Mouse (Mus musculus): ENCODE results near the gene Cdh4.

The Cdh4 gene

DNA sequence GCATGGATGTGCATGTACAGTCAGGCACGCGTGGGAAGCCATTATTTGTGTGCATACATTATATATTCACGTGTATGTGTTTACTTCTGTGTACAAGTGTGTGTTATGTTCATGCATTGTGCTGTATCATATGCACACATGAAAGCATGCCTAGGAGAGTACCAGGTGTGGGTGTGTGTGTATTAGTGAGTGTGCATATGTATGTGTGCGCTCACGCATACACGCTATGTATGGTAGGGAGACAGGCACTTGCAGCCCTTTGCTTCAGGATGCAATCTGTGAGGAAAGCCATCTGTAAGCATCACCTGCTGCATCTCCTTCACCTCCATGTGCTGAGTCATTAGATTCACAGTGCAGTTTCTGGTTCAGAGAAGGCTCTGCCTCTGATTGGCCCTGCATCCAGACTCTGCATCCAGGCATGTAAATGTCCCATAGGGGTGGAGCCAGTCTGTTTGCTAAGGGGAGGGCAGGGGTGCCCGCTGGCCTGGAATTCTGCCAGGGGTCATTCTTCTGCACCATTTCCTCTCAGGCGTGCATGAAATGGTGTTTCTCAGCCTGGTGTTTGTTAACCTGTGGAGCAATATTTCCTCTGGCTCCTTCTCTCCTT lies 25.7 kb downstream of the Cdh4 start:
- no peak for DNase-seq (ENCODE audit: low read depth)

DNA sequence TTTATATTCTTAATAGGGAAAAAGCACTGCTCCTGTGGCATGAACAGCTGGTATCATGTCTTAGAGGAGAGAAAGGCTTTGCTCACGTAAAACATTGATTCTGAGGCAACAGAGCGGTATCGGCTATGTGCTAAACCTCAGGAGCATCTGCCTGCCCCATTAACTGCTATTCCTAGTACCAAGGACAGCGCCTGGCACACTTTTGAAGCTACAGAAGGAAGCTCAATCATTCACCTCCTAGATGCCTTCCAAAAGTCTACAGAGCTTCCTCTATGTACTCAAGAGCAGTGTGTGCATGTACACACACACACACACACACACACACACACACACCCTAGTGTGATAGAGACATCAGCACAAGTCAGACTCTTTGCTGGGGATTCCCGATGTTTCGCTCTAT lies 34.4 kb downstream of the Cdh4 start:
- DNase-seq (ENCODE audit: low read depth) = peak; percentile 15

DNA sequence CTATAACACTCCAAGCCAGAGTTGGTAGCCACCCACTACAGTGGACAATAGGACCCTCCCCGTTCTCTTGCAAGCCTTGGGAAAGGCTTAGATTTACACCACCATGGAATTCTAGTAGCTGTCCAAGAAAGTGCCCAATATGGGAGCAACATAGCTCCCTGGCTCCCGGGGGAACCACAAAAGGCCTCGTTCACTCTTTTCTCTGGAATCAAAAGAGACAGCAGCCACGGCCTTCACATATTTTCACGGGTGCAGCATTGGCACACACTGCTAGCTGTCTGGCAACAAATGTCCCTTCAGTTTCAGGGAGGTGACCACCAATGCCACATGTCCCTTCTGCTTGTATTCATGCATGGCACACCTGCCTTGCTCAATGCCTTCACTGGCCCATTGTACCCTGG lies 38.6 kb downstream of the Cdh4 start:
- no peak for DNase-seq (ENCODE audit: low read depth)

DNA sequence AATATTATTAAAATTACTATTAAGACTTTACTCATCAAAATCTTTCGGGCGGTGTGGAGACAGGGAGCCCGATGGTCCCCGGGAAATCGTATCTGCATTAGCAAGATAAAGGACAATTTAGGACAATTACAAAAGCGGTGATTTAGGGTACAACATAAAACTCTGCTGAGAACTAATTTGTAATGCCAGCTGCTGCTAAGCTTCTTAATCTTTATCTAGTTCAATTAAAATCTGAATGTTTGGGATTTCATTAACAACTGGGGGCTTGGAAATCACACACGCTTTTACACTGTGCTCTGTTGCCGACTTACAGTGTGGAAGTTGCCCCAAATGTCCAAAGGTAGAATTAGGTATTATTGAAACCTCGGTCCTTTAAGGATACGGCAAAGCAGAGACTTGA lies 39.1 kb downstream of the Cdh4 start:
- DNase-seq (ENCODE audit: low read depth) = no peak

DNA sequence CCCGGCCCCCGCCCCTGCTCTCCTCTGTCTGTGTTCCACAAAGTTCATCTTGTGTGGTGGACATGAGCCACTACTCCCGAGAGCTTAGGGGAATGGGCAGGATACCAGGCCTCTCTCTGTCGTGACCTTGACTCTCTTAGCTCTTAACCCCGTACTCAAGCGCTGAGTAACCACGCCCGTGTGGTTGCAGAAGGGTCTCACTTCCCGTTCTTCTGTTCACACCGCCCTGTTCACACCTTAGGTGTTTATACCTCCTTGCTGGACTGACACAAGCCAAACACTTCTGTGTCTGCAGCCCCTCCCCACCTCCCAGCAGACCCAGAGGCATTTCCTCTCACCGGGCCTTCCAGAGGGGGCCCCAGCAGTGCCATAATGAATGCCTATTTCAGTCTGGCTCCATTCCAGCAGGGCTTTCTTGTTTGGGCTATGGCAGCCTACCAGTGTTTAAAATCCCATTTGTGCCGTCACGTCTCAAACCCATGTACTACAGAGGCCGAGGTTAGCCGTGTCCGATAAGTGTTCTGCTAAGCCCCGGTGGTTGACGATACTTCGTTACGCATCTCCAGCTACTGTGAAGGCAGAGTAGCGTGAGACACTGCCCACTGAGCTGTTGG lies 46.4 kb downstream of the Cdh4 start:
- DNase-seq (ENCODE audit: low read depth) = no peak

DNA sequence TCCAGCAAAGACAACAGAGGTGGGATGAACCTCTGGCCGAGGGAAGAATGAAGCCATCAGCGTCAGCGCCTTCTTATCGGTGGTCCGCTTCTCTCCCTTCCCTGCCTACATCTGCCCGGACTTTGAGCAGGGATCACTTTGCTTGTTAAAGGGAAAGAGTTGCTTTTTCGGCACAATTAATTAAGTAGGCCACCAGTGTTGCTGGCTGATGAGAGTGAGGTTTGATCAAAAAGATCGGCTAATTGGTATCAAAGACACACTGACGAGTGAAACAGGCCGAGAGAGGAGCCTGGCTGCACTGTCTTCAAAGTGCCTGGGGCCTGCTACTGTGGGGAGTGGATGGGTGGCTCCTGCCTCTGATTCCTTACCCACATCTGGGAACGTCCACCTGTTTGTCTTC lies 49.7 kb downstream of the Cdh4 start:
- DNase-seq (ENCODE audit: low read depth) = no peak

DNA sequence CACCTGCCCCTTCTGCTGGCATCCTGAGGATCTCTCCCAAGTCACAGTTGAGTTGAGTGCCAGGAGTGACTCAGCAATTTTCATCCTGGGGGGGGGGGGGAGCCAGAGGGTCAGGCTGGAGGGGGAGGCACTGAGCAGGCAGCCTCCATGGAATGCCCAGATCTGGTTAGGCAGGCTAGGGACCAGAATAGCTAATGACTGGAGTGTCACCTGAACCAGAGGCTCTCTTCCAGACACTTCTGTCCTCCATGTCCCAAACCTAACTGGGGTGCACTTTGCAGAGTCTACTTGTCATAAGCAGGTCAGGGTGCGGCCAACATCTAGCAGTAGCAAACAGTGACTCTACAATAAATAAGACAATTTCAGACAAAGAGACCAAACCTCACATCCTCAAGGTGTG lies 52.0 kb downstream of the Cdh4 start:
- DNase-seq (ENCODE audit: low read depth) = no peak

DNA sequence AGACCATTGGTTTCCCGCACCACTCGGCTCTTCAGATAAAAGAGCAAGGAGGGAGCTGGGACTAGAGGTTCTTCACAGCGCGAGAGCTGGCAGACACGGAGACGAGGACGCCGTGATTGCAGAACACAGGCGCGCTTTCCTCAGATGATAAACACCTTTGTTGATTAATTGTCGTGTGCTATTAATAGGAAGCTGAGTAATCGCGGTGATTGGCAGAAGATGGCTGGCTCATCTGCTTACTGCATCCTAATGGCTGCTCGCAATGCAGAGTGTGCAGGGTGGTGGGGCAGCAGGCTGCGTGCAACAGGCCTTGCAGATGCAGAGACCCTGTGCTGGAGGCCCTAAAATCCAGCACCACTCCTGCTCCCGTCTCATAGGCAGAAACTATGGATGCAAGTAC lies 68.2 kb downstream of the Cdh4 start:
- DNase-seq (ENCODE audit: low read depth) = no peak

DNA sequence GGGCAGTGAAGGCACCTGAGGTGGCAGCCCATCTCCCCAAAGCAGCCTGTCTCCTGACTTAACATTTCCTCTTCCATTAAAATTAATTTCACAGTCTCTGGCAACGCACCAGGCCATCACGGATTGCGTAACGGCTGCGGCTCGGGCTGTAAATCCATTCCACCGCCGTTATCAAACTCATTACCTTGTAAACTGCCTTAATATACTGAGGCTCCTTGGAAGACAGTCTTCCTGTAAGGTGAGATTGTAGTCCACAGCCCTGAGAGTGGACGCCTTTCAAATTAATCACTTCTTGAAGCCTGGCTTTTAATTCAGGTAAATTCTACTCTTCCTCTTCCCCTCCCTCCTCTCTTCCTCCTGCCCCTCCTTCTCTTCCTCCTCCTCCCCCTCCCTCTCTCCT lies 74.3 kb downstream of the Cdh4 start:
- DNase-seq (ENCODE audit: low read depth) = no peak

DNA sequence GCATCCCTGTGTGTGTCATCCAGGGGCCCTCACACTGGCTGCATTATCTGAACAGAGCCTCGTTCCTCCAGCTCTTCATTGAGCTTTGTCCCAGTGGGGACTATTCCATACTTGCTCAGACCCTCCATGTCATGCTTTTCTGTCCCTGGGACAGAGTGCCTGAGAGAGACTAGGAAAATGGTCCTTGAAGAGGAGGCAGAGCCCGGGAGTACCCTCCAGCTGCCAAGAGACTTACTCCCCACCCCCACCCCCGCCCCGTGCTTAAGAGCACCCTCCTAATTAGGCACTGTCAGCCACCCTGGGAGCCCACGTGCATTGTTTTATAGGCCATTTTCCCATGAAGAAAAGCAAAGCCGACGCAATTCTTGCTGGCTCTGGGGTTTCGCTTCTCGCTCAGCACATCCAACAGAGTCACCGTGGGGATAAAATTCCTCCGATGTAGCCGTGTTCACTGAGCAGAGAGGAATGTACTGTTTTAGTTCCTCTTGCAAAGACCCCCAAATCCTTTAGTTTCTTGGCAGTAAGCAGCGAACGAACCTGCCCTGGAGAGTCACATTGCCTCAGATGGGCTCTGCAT lies 76.3 kb downstream of the Cdh4 start:
- no peak for DNase-seq (ENCODE audit: low read depth)

DNA sequence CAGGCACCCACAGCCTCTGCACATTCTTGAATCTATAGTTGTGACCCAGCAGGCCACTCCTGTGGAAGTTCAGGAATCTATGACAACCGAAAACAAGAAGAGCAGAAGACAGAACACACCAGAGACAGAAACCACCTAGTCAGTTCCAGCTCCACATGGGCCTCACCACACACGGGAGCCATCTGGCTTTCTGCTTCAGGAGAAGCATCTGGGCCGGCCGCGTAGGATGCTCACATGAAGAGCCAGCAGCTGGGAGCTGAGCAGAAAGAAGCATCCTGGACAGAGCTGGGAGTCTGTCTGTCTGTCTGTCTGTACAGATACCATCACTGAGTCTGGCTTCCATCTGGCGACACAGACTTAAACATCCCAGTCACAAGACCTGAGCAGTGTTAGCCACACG lies 76.9 kb downstream of the Cdh4 start:
- DNase-seq (ENCODE audit: low read depth) = no peak

DNA sequence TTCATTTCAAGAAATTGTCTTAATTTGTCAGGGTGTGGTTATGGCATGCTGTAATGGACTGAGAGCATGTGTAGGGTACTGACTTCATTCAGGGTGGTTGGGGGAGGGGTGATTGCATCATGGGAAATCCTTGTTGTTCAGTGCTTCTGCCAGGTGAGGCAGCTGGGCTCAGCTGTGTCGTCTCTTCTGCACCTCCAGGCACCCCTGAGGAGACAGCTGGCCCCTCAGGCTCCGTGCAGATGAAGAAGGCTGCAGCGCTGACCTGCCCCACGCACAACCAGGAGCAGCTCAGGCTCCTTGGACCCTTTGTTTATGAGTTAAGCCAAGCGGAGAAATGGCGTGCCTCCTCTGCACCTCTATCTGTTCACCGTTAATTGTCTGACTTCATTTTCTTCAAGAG lies 77.7 kb downstream of the Cdh4 start:
- DNase-seq (ENCODE audit: low read depth) = no peak

DNA sequence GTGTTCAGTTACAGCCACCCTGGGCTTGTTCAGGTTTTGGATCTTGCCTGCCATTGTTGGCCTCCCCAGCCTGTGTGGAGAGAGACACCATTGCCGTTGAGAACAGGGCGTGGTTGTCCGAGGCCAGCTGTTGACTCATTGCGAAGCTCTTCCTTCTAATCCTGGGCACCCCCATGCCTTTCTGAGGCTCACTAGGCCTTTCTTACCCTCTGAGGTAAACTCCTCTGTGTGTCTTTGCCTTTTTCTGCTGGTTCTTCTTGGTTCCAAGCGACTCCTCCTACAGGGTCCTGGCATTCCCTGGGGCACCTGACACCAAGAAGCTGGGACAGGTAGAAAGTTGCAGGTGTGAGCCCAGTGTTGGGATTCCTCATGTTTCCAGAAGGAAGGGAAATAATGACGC lies 78.7 kb downstream of the Cdh4 start:
- no peak for DNase-seq (ENCODE audit: low read depth)

DNA sequence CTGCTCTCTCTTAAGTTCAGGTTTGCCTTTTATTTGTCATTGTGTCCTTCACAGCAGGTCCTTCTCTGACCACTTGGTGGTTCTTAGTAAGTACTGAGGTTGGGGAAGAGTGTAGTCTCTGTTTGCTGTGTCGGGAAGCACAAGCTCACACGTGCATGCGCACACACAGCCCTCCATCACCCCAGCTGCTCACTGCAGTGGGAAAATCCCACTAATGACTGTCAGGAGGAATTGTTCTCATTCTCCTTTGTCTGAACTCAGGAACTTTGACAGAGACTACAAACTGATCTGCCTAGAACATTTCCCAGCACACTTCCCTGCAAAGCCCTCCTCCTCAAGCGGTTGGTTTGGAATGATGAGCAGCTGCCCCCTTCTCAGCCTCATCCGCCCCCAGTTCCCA lies 79.2 kb downstream of the Cdh4 start:
- DNase-seq (ENCODE audit: low read depth) = no peak

DNA sequence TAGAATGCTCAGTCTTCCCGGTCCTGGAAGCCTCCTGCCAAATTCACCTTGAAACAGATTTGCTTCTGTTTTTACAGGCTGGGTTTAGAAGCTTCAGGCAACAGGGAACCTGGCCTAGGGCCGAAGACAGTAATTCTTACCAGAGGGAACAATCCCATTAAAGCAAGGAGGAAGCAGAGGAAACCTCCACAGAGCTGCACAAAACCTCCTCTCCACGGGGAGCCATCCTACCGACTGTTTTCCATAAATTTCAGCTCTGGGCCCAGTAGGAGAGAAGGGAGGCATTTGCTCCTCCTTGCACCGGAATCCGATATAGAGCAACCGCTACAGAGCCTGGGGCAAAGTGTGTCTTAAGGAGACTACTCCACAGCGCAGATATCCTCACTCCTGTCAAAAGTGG lies 79.9 kb downstream of the Cdh4 start:
- no peak for DNase-seq (ENCODE audit: low read depth)

DNA sequence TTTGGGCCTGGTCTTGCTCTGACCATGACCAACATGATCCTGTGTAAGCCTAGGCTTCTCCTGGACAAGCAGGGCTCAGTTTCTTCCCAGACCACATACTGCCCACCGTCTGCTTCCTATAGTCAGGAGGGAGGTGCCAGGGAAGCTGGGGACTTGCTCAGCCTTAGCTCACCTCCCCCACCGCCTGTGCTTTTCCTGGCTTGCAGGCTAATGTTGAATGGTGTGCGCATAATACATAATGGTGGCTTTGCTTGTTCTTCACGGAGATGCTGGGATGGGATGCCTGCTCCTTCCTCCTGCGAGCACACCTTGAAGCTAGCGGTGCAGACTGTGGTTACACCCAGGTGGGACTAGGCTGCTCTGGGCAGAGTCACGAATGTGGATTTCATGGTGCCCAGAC lies 84.7 kb downstream of the Cdh4 start:
- no peak for DNase-seq (ENCODE audit: low read depth)

DNA sequence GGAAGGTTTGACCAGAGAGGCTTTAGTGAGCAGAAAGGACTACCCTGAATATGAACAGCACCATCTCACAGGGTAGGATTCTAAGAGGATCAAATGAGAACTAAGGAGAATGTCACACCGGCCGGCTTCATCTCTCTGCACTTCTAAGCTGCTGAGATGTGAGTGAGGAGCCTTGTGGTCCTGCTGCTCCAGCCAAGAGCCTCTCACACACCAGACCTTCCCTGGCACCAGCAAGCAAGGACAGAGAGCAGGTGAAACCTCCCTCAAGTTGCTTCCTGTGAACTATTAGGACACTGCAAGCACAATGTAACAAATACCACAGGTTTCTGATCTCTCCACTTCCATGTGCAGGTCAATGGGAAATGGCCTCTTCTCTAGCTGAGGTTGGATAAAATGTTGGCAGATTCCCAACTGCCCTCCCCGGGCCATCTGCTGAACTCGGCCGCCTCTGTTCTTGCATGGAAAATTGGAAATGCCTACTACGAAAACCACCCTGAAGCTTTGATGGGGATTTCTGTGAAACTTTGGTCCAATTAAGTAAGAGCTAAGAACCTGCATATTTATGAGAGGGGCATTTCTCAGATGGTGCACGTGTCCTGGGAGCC lies 88.3 kb downstream of the Cdh4 start:
- DNase-seq (ENCODE audit: low read depth) = no peak

DNA sequence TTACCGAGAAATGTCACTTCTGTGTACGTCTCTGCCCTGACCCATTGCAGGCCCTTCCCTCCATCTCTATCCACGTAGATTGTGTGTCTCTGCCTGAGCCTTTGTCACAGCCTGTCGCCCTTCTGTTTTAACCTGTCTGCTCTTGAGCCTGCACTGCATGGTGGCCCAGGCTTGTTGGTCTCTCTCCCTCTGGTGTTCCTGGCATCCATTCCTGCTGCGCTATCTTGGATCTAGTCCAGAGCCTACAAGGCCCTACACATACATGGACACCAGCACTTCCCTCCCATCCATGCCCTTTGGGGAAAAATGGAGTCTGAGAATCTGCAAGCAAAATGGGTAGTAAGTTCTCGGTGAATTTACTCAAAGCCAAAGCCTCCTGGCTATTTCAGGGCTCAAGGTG lies 91.0 kb downstream of the Cdh4 start:
- DNase-seq (ENCODE audit: low read depth) = no peak

DNA sequence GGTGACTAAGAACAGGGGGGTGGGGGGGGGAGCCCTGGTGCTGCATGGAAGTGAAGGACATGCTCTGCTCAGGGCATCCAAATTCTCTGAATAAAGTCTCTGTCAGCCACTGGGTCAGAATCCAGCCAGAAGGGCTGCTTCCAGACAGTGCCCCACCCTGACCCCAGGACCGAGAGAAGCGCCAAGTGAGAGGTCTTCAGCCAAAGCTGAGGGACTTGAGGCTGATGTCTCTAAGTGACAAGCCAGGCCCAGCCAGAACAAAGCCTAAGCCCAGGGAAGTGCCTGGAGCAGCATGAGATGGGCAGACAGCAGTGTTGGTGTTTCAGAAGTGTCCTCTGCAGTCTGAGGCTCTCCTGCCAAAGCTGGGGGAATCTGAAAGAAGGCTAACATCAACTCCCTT lies 91.7 kb downstream of the Cdh4 start:
- no peak for DNase-seq (ENCODE audit: low read depth)

DNA sequence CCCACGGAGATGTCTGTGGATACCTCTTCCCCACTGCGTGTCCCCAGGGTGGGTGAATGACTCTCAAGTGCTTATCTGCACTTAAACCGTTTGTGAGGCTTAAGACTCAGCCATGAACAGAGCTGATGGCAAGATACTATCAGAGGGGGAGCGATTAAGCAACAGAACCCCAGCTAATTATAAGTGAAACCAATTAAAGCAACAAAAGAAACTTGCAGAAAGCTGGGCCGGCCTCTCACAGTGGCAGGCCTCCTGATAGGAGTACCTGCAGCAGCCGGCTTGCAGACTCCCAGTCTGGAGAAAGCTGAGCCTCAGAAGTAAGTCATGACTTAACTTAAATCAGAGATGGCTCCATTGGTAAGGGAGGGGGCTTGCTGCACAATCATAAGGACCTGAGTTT lies 93.0 kb downstream of the Cdh4 start:
- DNase-seq (ENCODE audit: low read depth) = no peak

DNA sequence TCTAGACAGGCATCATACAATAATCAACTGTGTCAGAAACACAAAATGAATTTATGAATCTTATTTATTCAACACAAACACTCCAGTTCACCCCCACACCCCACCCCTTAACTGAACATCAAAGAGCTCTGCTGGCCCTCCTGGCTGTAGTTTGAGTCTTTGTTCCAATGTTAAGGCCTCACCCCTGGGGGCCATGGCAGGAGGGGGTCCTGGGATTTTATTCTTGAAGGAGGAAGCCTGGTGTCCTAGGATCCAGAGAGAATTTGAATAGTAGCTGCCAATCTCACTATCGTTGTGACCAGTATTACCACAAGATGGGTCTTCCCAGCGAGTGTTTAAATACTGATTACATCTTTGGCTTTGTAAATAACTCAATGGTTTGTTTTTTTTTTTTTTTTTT lies 94.5 kb downstream of the Cdh4 start:
- DNase-seq (ENCODE audit: low read depth) = no peak

DNA sequence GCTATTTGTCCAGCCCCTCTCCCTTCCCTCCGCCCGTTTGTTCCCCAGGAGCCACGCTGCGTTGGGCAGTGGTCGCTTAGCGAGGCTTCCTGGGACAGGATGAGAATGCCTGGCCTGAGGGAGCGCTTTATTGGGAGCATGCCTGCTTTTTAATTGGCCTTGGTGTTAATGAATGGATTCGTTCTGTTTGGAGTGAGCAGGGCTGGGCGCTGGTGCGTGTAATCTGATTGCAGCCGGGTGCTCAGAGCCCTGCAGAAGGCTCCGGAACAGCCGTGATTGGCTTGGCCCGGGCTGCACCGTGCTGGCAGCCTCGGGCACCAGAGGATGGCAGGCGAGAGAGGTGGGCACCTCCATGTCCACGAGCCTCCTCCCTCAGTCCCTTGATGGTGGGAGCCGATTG lies 95.2 kb downstream of the Cdh4 start:
- DNase-seq (ENCODE audit: low read depth) = no peak

DNA sequence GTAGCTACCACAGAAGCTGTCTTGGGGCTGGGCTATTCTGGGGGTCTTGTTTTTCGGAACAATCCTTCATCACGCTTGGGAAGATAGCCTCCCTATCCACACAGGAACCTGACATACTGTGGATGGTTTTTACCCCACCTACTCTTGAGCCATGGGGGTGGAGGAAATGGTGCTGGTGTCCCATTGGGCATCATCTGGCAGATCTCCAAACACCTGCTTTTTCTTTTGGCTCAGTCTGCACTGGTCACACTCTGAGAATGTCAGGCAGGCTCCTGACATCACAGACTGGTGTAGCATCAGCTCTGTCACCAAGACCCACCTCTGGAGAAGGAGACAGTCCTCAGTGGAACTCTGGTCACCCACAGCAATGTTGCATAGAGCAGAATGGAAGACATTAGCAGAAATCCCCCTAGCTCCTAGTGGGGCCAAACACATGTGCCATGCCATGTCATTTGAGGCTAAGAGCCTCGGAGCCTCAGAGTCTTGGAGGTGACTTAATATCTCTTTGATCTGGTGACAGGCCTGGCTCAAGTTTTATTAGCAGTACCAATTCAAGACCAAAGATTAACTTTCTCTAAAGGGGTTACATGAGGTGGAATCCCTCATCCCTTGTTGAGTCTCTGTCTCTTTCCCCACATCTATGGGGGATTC lies 95.7 kb downstream of the Cdh4 start:
- DNase-seq (ENCODE audit: low read depth) = no peak
